Mouse (Mus musculus) left cerebral cortex, postnatal 10 days (tissue): ENCODE data around the gene Itsn2. TPM values are rescaled to one million over a fixed set of nuclear protein-coding genes. Genes with fewer than 3 reads are reported as not detected.
"Not testable (repeated sequence)": the region's sequence is repeated elsewhere in the genome, so short reads cannot be mapped to it uniquely, and the experiment has no call there.

Source experiments
- DNase-seq, 2 experiments: peaks; one replicate each; pipeline ENCODE4 v3.0.0; 2021 to 2022; ENCODE audit warnings: low spot score in 2 of 2, mixed read lengths in 1 of 2; ENCODE audit errors: extremely low spot score in 1 of 2
- intact Hi-C: fragments of 180-260 bp; cut with DNase I; formaldehyde crosslinking; loops from one replicate; pipeline ENCODE4 v1.15.1; 2025
- total RNA-seq, 2 experiments: library from RNA; stranded (reverse); gene quantifications; 2 replicates each; pipeline ENCODE4 v1.2.3; 2021

The Itsn2 gene
- total RNA-seq, 2 experiments from 2014 or later, result 56.6 to 61.0 TPM

- intact Hi-C loops, result no loop called here
- DNase-seq, result no peak
Measured at GRCm38 (mm10) chr12:4744486-4744885, 152.0 kb downstream of the Itsn2 start.

- DNase-seq, intact Hi-C loops: not testable (repeated sequence)
Measured at GRCm38 (mm10) chr12:4754451-4754850, 162.0 kb downstream of the Itsn2 start.

GRCm38 (mm10) chr12:4757060-4757459 is 164.6 kb downstream of the Itsn2 start:
- intact Hi-C loops, result no loop called here

More at GRCm38 (mm10) chr12:4757060-4757459, 164.6 kb downstream of the Itsn2 start:
- DNase-seq, result no peak

Other genes with a start within 250 kb of the Itsn2 start
- gene Ncoa1, start 115.5 kb upstream of the Itsn2 start, total RNA-seq, result 10 to 100 TPM; 87.6 to 89.7 TPM
- not detected for gene Gm3625, start 289 bp downstream of the Itsn2 start, total RNA-seq
- 1 to 10 TPM; 1.6 to 1.8 TPM for gene Fam228a, start 145.8 kb downstream of the Itsn2 start, total RNA-seq
- 10 to 100 TPM; 13.5 to 13.9 TPM for gene Pfn4, start 176.4 kb downstream of the Itsn2 start, total RNA-seq
- 10 to 100 TPM; 11.1 to 14.9 TPM for gene Fam228b, start 176.6 kb downstream of the Itsn2 start, total RNA-seq
- 10 to 100 TPM; 95.6 to 98.8 TPM for gene Sf3b6, start 224.9 kb downstream of the Itsn2 start, total RNA-seq
- 100 to 1,000 TPM; 112 to 132 TPM for gene Fkbp1b, start 249.0 kb downstream of the Itsn2 start, total RNA-seq